Mouse (Mus musculus) midbrain, embryonic 11.5 days (tissue): ENCODE data around the gene Mmp11. TPM values are rescaled to one million over a fixed set of nuclear protein-coding genes. Genes with fewer than 3 reads are reported as not detected.

Experiments
- ATAC-seq: fragments of 200-750 bp; cut with Nextera tagmentation; 2 replicates; pipeline ENCODE4 v1.8.0; 2017; ENCODE audit warnings: moderate TSS enrichment, moderate library complexity; ENCODE audit not compliant: low FRiP score
- DNase-seq: peaks from one replicate; pipeline ENCODE4 v3.0.0; 2015; ENCODE audit warnings: low spot score; ENCODE audit errors: missing footprints
- H3K27ac ChIP-seq: fragments of 300-500 bp; sonication (generic); 2 replicates; pipeline ENCODE4 v1.5.1; 2014; ENCODE audit warnings: low read depth, low read length
- H3K27me3 ChIP-seq: fragments of 300-500 bp; sonication (generic); 2 replicates; pipeline ENCODE4 v1.6.1; 2014; ENCODE audit warnings: mild to moderate bottlenecking, low read length, moderate library complexity, mixed read lengths; ENCODE audit not compliant: control insufficient read depth, insufficient read depth
- H3K36me3 ChIP-seq: fragments of 300-500 bp; sonication (generic); 2 replicates; pipeline ENCODE4 v1.6.1; 2014; ENCODE audit warnings: mild to moderate bottlenecking, low read length, moderate library complexity, mixed read lengths; ENCODE audit not compliant: control insufficient read depth, insufficient read depth
- H3K4me1 ChIP-seq: fragments of 300-500 bp; sonication (generic); 2 replicates; pipeline ENCODE4 v1.6.1; 2014; ENCODE audit warnings: low read length; ENCODE audit not compliant: control insufficient read depth, insufficient read depth
- H3K4me2 ChIP-seq: fragments of 300-500 bp; sonication (generic); 2 replicates; pipeline ENCODE4 v1.6.1; 2014; ENCODE audit warnings: mild to moderate bottlenecking, moderate library complexity
- H3K4me3 ChIP-seq: fragments of 300-500 bp; sonication (generic); 2 replicates; pipeline ENCODE4 v1.5.1; 2014; ENCODE audit warnings: low read depth, low read length
- H3K9ac ChIP-seq: fragments of 300-500 bp; sonication (generic); 2 replicates; pipeline ENCODE4 v1.6.1; 2014; ENCODE audit warnings: low read length
- H3K9me3 ChIP-seq: fragments of 300-500 bp; sonication (generic); 2 replicates; pipeline ENCODE4 v1.6.1; 2016; ENCODE audit warnings: low read length; ENCODE audit not compliant: control insufficient read depth
- whole genome bisulfite sequencing: fragments of 180-500 bp; shearing (Covaris S2); extraction: QIAGEN DNeasy Blood & Tissue Kit; methylation state at CpG from one replicate; pipeline ENCODE4 v1.1.7; 2014; 5-methylcytosine and 5-hydroxymethylcytosine counted together
- polyA plus RNA-seq: library from polyadenylated mRNA; unstranded; fragments of >200 nt; fragmentation: Nextera tagmentation; extraction: Ambion mirVana; gene quantifications from 2 replicates; pipeline ENCODE4 v1.2.1, GENCODE M21; 2014

Gene Mmp11
- polyA plus RNA-seq, 1 experiment from 2014 or later: 34.6 TPM

DNA sequence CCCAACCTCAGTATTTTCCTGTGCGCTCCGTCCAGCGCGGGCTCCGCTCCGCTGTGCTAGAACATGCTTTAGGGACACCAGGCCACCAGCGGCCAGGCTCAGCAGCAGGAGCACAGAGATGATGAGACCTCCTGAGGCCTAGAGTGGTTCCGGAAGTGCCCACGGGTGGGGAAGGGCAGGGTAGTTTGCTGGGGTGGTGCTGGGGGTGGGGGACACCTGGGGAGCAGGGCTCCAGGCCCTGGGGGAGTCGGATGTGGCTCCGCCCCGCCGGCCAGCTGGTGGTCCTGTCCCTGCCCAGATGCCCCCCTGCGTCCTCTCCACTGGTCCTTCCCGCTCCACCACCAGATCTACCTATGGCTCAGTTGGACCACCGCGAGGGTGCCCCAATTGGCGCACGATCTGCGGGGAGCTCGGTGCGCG, 14.5 kb upstream of the Mmp11 start:
- H3K9ac ChIP-seq: peak overlapping the region; percentile 69
- H3K4me2 ChIP-seq: peak overlapping the region; percentile 85
- no peaks in the 10 kb centered on the region for H3K36me3 ChIP-seq
- H3K27ac ChIP-seq: no peak overlapping the region
- 3% methylated on average over 23 of the region's 23 CpGs for WGBS
- H3K9me3 ChIP-seq: no peaks in the 10 kb centered on the region
- peak overlapping the region; percentile 43 for H3K4me3 ChIP-seq
- ATAC-seq (peak; percentile 75), DNase-seq (peak; percentile 91)
- H3K4me1 ChIP-seq: peaks cover 6% of the 10 kb centered on the region; the same call in 1 of the 2 replicates
- peaks cover 9% of the 10 kb centered on the region; the same call in 1 of the 2 replicates for H3K27me3 ChIP-seq

DNA sequence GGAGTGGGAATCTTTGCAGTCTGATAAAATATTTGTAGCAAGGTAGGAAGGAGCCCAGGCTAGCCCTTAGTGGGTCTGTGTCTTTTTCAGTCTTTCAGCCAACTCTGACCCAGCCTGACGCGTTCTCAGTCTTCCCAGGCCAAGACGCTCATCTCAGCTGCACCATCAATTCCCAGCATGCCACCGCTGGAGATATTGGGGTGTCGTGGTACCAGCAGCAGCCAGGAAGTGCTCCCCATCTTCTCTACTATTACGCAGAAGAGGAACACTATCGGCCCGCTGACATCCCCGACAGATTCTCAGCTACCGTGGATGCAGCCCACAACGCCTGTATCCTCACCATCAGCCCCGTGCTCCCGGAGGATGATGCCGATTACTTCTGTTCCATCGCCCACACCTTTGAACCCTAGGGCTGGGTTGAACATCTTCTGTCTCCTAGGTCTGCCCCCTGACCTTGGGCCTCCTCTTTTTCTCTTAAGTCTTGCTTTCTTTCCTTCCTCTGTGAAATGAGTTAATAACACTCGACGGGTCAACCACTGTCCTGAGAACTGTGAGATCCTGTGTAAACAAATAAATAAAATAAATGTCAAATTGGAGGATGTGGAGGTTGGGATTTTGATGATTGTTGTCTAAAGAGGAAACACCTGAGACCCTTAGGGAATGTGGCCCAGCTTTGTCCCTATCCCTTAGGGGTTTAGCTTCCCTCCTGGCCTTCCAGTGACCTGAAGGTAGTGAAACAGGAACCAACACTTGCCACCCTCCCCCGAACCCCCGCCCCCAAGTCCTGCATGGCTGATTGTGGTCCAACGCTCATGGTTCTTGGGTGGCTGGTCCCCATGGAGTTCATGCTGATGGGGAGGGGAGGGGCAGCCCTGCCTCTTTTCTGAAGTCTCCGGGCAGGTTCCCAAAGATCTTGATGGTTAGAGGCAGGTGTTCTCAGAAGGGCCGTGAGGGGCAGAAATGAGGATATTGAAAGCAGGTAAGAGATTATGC, 13.1 kb upstream of the Mmp11 start:
- DNase-seq (peak; percentile 71), ATAC-seq (no peak)
- Histone ChIP-seq H3K27ac (no peak overlapping the region), H3K4me3 (no peak overlapping the region), H3K4me1 (peaks cover 6% of the 10 kb centered on the region; the same call in 1 of the 2 replicates), H3K4me2 (no peak overlapping the region), H3K9ac (no peak overlapping the region), H3K9me3 (no peaks in the 10 kb centered on the region), H3K36me3 (no peaks in the 10 kb centered on the region), H3K27me3 (peaks cover 9% of the 10 kb centered on the region; the same call in 1 of the 2 replicates)
- 83% methylated on average over 22 of the region's 22 CpGs for WGBS

DNA sequence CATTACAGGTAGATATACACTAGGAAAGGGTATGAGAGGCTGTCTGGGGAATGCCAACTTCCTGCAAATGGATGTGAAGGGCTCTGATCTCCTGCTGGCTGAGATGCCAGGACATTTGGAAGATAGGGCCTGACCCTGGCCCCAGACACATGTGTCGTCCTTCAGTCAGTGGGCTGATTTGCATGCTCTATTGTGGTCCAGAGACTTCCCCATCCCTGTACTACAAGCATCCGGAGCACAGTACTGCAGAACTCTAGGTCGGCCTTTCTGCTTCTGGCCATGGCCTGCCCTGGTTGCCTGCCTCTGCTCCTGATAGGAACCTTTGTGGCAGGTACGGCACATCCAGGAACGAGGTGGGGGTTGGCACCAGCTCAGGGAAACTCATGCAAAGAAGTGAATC, 11.8 kb upstream of the Mmp11 start:
- Histone ChIP-seq H3K4me1 (peaks cover 6% of the 10 kb centered on the region; the same call in 1 of the 2 replicates), H3K36me3 (no peaks in the 10 kb centered on the region), H3K27ac (no peak overlapping the region), H3K9ac (no peak overlapping the region), H3K4me2 (no peak overlapping the region), H3K4me3 (no peak overlapping the region), H3K9me3 (no peaks in the 10 kb centered on the region), H3K27me3 (peaks cover 9% of the 10 kb centered on the region; the same call in 1 of the 2 replicates)
- WGBS: 79% methylated on average over 5 of the region's 5 CpGs
- no peak for ATAC-seq
- no peak for DNase-seq

DNA sequence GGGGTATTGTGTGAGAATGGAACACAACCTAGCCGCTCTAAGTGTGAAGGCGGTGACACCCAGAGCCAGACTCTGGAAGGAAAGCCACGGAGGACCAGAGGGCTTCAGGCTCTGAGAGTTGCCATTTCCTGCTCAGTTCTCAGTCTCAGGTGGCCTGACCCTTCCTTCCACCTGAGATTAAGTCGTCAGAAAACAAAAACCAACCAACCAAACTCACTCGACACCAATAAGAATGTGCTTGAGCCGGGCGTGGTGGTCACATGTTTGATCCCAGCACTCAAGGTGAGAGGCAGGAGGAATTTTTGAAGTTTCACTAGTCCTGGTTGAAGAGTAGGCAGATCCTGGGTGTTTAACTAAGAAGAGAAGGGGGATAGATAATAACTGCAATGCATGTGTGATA, 9.6 kb upstream of the Mmp11 start:
- Histone ChIP-seq H3K4me1 (peaks cover 3% of the 10 kb centered on the region; the same call in 1 of the 2 replicates), H3K36me3 (no peaks in the 10 kb centered on the region), H3K4me2 (no peak overlapping the region), H3K9me3 (no peaks in the 10 kb centered on the region), H3K4me3 (no peak overlapping the region), H3K27me3 (peaks cover 9% of the 10 kb centered on the region; the same call in 1 of the 2 replicates), H3K9ac (no peak overlapping the region), H3K27ac (no peak overlapping the region)
- 82% methylated on average over 7 of the region's 7 CpGs for WGBS
- DNase-seq (no peak), ATAC-seq (no peak)

DNA sequence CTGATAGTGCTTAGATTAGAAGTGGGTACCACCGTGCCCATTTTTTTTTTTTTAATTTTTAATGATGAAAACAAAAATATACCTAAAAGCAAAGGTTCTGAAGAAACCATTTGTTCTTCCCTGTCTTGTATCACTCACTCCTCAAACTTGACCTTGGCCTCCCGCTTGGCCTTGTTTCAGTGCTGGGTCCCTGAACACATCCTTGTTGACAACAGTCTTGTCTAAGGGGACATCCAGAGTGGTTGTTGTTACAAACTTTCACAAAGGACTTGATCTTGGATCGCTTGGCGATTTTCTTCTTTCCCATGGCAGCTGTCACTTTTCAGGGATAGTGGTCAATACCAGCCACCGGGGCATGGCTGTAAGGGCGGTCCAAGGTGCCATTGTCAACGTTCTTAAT, 8.9 kb upstream of the Mmp11 start:
- H3K4me1 ChIP-seq: no peaks in the 10 kb centered on the region
- H3K9ac ChIP-seq: no peak overlapping the region
- peak; percentile 80 for DNase-seq
- peaks cover 6% of the 10 kb centered on the region; the same call in 1 of the 2 replicates for H3K27me3 ChIP-seq
- ATAC-seq: no peak
- 91% methylated on average over 7 of the region's 7 CpGs for WGBS
- H3K36me3 ChIP-seq: no peaks in the 10 kb centered on the region
- H3K4me2 ChIP-seq: no peak overlapping the region
- H3K9me3 ChIP-seq: no peaks in the 10 kb centered on the region
- H3K27ac ChIP-seq: no peak overlapping the region
- no peak overlapping the region for H3K4me3 ChIP-seq

DNA sequence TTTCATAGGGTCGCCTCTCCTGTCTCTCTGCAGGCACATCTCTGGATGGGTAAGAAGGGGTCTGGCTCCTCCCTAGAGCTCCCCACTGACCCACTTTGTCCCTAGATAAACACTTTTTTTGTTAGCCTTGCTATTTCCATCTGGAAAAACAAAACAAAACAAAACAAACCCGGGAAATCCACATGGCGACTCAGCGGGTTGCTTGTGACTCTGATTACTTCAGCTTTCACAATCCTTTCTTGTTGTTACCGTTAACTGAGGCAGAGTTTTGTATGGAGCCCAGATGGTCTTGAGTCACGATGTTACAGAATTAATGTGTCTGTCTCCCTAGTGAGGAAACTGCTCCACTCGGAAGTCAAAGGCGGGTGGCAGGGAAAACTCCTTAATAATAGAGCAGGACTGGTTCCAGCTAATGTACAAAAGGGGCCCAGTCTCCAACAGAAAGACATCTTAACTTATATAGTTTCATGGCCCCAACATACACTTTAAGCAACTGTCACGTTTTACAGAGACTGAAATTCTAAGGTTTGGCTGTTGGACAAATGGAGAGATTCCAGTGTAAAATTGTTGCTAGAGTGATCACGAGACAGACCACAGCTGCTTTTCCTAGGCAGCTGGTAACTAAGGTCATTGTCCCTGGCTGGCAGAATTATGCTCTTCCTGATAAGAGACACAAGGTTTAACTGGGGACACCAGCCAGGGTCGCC, 7.9 kb upstream of the Mmp11 start:
- Histone ChIP-seq H3K4me3 (no peak overlapping the region), H3K27ac (no peak overlapping the region), H3K9me3 (no peaks in the 10 kb centered on the region), H3K9ac (no peak overlapping the region), H3K27me3 (no peaks in the 10 kb centered on the region; the same call in 1 of the 2 replicates), H3K4me2 (no peak overlapping the region), H3K4me1 (no peaks in the 10 kb centered on the region), H3K36me3 (no peaks in the 10 kb centered on the region)
- peak; percentile 82 for DNase-seq
- WGBS: 33% methylated on average over 11 of the region's 11 CpGs
- ATAC-seq: no peak

DNA sequence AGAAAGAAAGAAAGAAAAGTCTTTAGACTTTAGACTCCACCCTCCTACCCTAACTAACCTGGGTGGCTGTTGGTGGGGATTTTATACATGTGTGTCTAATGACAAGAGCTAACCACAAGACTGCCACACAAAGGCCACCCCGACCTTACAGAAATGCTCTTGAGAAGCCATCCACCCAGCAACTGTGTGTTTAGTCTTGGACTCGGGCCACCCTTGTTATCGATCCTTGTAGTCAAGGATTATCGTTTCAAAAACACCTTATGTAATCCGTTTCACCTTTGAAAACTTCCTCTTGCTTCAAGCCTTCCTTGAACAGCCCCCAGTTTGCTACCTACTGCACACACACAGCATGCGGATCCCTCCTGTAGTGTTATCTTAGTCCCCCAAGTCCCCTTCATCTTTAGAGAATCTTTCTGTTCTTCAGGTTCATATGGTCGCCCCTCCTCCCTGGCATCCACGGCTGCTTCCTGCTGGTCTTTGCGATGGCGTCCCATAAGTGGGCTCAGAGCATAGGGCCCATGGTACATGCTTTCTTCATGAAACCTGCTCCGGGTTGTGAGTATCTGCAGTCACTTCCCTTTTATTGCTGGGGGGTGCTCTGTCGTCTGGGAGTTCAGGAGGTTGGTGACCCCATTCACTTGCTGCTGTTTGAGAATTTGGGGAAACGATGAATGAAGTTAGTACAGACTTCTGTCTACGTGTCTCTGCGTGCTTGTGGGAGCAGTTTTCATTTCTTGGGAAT, 6.6 kb upstream of the Mmp11 start, which contains the start of gene Vpreb3:
Gene Vpreb3 (plus strand): TSS at position 322 of the 742 bp plus-strand sequence.
- no peaks in the 10 kb centered on the region for H3K4me1 ChIP-seq
- ATAC-seq: no peak
- no peak within 1 kb of the TSS for H3K27ac ChIP-seq
- no peak within 1 kb of the TSS for H3K4me2 ChIP-seq
- H3K4me3 ChIP-seq: no peak within 1 kb of the TSS
- H3K27me3 ChIP-seq: no peaks in the 10 kb centered on the region
- no peak within 1 kb of the TSS for H3K9ac ChIP-seq
- no peaks in the 10 kb centered on the region for H3K36me3 ChIP-seq
- peak; percentile 65 for DNase-seq
- 80% methylated on average over 15 of the region's 15 CpGs for WGBS
- no peaks in the 10 kb centered on the region for H3K9me3 ChIP-seq

DNA sequence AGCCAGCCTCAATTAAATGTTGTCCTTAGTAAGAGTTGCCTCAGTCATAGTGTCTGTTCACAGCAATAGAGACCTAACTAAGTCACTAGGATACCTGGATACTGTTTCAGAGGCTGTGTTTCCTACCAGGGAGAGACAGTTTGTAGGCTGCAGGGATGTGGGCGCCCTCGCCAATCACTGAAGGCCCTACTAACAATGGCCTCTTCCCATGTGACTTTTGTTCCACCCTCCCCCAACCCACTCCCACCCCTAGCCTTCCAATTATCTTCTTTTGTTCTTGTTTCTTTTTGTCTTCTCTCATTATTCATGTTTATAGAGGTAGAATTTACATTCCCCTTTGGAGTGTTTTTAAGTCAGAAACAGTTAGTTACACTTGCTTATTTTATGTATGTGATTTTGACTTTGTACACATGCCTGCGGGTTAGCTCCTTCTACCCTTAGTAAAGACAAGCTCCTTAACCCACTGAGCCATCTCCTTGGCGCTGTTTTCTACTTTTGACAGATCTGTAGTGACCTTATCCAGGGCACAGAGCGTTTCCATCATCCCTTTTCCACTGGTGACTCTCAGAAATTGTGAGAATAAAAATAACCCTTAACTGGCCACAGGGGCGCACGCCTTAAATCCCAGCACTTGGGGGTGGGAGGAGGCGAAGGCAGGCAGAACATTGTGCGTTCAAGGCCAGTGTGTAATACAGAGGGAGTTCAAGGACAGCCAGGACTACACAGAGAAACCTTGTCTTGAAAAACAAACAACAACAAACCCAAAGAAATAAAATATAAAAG, 4.9 kb upstream of the Mmp11 start:
- Histone ChIP-seq H3K27ac (no peak overlapping the region), H3K27me3 (peaks cover 9% of the 10 kb centered on the region), H3K36me3 (no peaks in the 10 kb centered on the region), H3K4me2 (no peak overlapping the region), H3K9ac (no peak overlapping the region), H3K4me3 (no peak overlapping the region), H3K9me3 (no peaks in the 10 kb centered on the region), H3K4me1 (no peaks in the 10 kb centered on the region)
- WGBS: 66% methylated on average over 9 of the region's 9 CpGs
- ATAC-seq: no peak
- DNase-seq: peak; percentile 60
